Comparison of ENCODE assay signal across 29 mouse cellular contexts in the genomic region with DNA sequence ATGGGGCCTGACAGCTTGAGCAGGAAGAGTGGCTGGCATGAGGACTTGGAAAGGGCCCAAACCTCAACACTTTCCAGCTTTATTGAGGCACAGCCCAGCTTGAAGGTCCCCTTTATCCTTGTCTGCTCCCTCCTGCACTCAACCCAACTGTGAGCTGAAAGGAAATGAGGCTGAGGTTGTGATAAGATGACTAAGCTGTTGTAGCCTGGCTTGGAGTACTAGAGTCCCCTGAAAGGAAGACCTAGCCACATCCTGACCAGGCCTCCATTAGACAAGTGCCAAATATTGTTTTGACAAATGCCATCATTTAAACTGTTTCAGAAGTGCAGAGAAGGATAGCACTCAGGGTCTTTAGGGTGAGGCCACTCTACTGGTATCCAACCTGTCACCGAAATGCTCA. TPM values are rescaled to one million over a fixed set of nuclear protein-coding genes. Genes with fewer than 3 reads are reported as not detected.
A peak's percentile ranks its signal among the peaks of the same experiment; 100 is the strongest.
DNase-seq lines count a peak whose midpoint lies in the region; ATAC-seq and TF ChIP-seq lines count a peak whose summit lies in the region.
"Had no signal": no experiment of that assay in that cellular context is flagged by ENCODE, and none has a peak within 500 bp of the region (broad histone marks: within the 10 kb centered on the region; RNA-seq: fewer than 3 reads in every experiment).

No protein-coding gene starts in this region.

- peak; percentile 5 for DNase-seq in forebrain, postnatal 0 days
- DNase-seq in 416B (ENCODE audit: low read depth) = peak; percentile 83
- DNase-seq in midbrain, embryonic 10.5 days (ENCODE audit: low spot score) = no peak
- DNase-seq in adrenal gland, postnatal 25 days = no peak
- DNase-seq: adrenal gland, adult 8-10 months; adrenal gland, postnatal 14 days; cerebellum, adult 11 months; cerebellum, adult 18-20 months; cerebellum, adult 8-10 months; cerebellum, adult 9-11 months; cerebellum, postnatal 36 days had no signal

- H3K9ac ChIP-seq in forebrain, postnatal 0 days = no peak overlapping the region
- H3K9ac ChIP-seq in forebrain, embryonic 15.5 days (replicated peaks) = no peak overlapping the region
- H3K9ac ChIP-seq: embryonic facial prominence, embryonic 13.5 days; embryonic facial prominence, embryonic 15.5 days; forebrain, embryonic 13.5 days had no signal

- H3K4me2 ChIP-seq in forebrain, postnatal 0 days (ENCODE audit: low read depth) = no peak overlapping the region
- H3K4me2 ChIP-seq in forebrain, embryonic 15.5 days (replicated peaks) = no peak overlapping the region
- H3K4me2 ChIP-seq: embryonic facial prominence, embryonic 13.5 days; embryonic facial prominence, embryonic 15.5 days; forebrain, embryonic 13.5 days had no signal

- WGBS in forebrain, postnatal 0 days = 97% methylated on average over 1 of the region's 1 CpGs
- WGBS in forebrain, embryonic 15.5 days = 86% methylated on average over 1 of the region's 1 CpGs
- 92% methylated on average over 1 of the region's 1 CpGs for whole genome bisulfite sequencing in midbrain, embryonic 10.5 days

- H3K27me3 ChIP-seq in forebrain, postnatal 0 days (ENCODE audit: insufficient read depth, low read length) = no peaks in the 10 kb centered on the region
- H3K27me3 ChIP-seq in forebrain, embryonic 15.5 days = no peaks in the 10 kb centered on the region
- no peaks in the 10 kb centered on the region for H3K27me3 ChIP-seq in midbrain, embryonic 10.5 days (ENCODE audit: low read depth, poor library complexity, severe bottlenecking)
- H3K27me3 ChIP-seq: embryonic facial prominence, embryonic 13.5 days; embryonic facial prominence, embryonic 15.5 days; forebrain, embryonic 13.5 days; Patski had no signal

- H3K27ac ChIP-seq in forebrain, postnatal 0 days (ENCODE audit: low read depth, low read length) = no peak overlapping the region
- no peak overlapping the region for H3K27ac ChIP-seq in forebrain, embryonic 15.5 days (replicated peaks)
- no peak overlapping the region for H3K27ac ChIP-seq in midbrain, embryonic 10.5 days (replicated peaks)
- H3K27ac ChIP-seq: embryonic facial prominence, embryonic 13.5 days; embryonic facial prominence, embryonic 15.5 days; forebrain, embryonic 13.5 days had no signal

- no peaks in the 10 kb centered on the region for H3K4me1 ChIP-seq in forebrain, postnatal 0 days (ENCODE audit: insufficient read depth)
- H3K4me1 ChIP-seq in forebrain, embryonic 15.5 days = no peaks in the 10 kb centered on the region
- no peaks in the 10 kb centered on the region for H3K4me1 ChIP-seq in midbrain, embryonic 10.5 days
- H3K4me1 ChIP-seq: embryonic facial prominence, embryonic 13.5 days; embryonic facial prominence, embryonic 15.5 days; forebrain, embryonic 13.5 days had no signal

- TF ChIP-seq CTCF in forebrain, postnatal 0 days (IDR thresholded peaks at IDR 0.05; ENCODE audit: low read depth) = no peak

- no peaks in the 10 kb centered on the region for H3K36me3 ChIP-seq in forebrain, postnatal 0 days (ENCODE audit: insufficient read depth)
- H3K36me3 ChIP-seq in forebrain, embryonic 15.5 days = no peaks in the 10 kb centered on the region
- H3K36me3 ChIP-seq in midbrain, embryonic 10.5 days = no peaks in the 10 kb centered on the region
- H3K36me3 ChIP-seq: embryonic facial prominence, embryonic 13.5 days; embryonic facial prominence, embryonic 15.5 days had no signal

- H3K9me3 ChIP-seq in forebrain, postnatal 0 days (ENCODE audit: low read length) = no peaks in the 10 kb centered on the region
- H3K9me3 ChIP-seq in forebrain, embryonic 15.5 days = no peaks in the 10 kb centered on the region
- no peaks in the 10 kb centered on the region for H3K9me3 ChIP-seq in midbrain, embryonic 10.5 days (replicated peaks)
- H3K9me3 ChIP-seq: embryonic facial prominence, embryonic 13.5 days; embryonic facial prominence, embryonic 15.5 days; forebrain, embryonic 13.5 days had no signal

- no peak for ATAC-seq in forebrain, postnatal 0 days
- no peak for ATAC-seq in forebrain, embryonic 15.5 days (replicated peaks)
- ATAC-seq in common myeloid progenitor, adult 5-6 weeks (replicated peaks; ENCODE audit: low read depth, poor library complexity, severe bottlenecking) = peak; percentile 86
- ATAC-seq in erythroblast, adult 5-6 weeks (replicated peaks; ENCODE audit: low FRiP score, poor library complexity, severe bottlenecking) = no peak
- ATAC-seq: activated CD4-positive, CD25-positive, alpha-beta regulatory T cell, adult 4 months; forebrain, embryonic 13.5 days; forebrain, embryonic 16.5 days; Patski had no signal

- no peak overlapping the region for H3K4me3 ChIP-seq in forebrain, postnatal 0 days (ENCODE audit: low read depth, low read length)
- no peak overlapping the region for H3K4me3 ChIP-seq in forebrain, embryonic 15.5 days
- no peak overlapping the region for H3K4me3 ChIP-seq in midbrain, embryonic 10.5 days
- H3K4me3 ChIP-seq: embryonic facial prominence, embryonic 13.5 days; embryonic facial prominence, embryonic 15.5 days; forebrain, embryonic 13.5 days had no signal

RNA-seq across cellular contexts. Expression of a gene that starts 4.4 kb away (rescaled TPM):
- not detected in 2 replicates for total RNA-seq in forebrain, postnatal 0 days (2014; rRNA removed)
- polyA plus RNA-seq in forebrain, postnatal 0 days (2015; fragmentation: Nextera tagmentation; extraction: Ambion mirVana) = not detected in 2 replicates
- not detected in 2 replicates for polyA plus RNA-seq in forebrain, embryonic 15.5 days (2015; fragmentation: Nextera tagmentation; extraction: Ambion mirVana)
- not detected in 2 replicates for total RNA-seq in common myeloid progenitor, adult 5-6 weeks (2017)
- not detected in 2 replicates for total RNA-seq in erythroblast, adult 5-6 weeks (2015; ENCODE audit: low replicate concordance)
- not detected in 2 replicates for total RNA-seq in erythroblast, adult 5-6 weeks (2017; ENCODE audit: low replicate concordance)
- not detected in 2 replicates for polyA plus RNA-seq in midbrain, embryonic 10.5 days (2016; fragmentation: Nextera tagmentation; extraction: Ambion mirVana)
- not detected in 2 replicates for total RNA-seq in adrenal gland, postnatal 25 days (2021)
- total RNA-seq: adrenal gland, adult 18-20 months; adrenal gland, adult 8-10 months; adrenal gland, postnatal 14 days; adrenal gland, postnatal 4 days; ES-E14; MEL had no signal
- polyA plus RNA-seq: activated CD4-positive, CD25-positive, alpha-beta regulatory T cell, adult 4 months; brain, embryonic 14.5 days; C2C12; cortical plate, adult 2 months; embryonic facial prominence, embryonic 11.5 days; embryonic facial prominence, embryonic 13.5 days; embryonic facial prominence, embryonic 15.5 days; forebrain, embryonic 11.5 days; forebrain, embryonic 13.5 days; forebrain, embryonic 16.5 days; Patski had no signal

RNA-seq across cellular contexts. Expression of a gene that starts 22.1 kb away (rescaled TPM):
- total RNA-seq in forebrain, postnatal 0 days (2014; rRNA removed) = not detected in 2 replicates
- polyA plus RNA-seq in forebrain, postnatal 0 days (2015; fragmentation: Nextera tagmentation; extraction: Ambion mirVana) = not detected in 2 replicates
- not detected in 2 replicates for polyA plus RNA-seq in forebrain, embryonic 15.5 days (2015; fragmentation: Nextera tagmentation; extraction: Ambion mirVana)
- not detected in 2 replicates for total RNA-seq in common myeloid progenitor, adult 5-6 weeks (2017)
- not detected in 2 replicates for total RNA-seq in erythroblast, adult 5-6 weeks (2015; ENCODE audit: low replicate concordance)
- total RNA-seq in erythroblast, adult 5-6 weeks (2017; ENCODE audit: low replicate concordance) = not detected in 2 replicates
- polyA plus RNA-seq in midbrain, embryonic 10.5 days (2016; fragmentation: Nextera tagmentation; extraction: Ambion mirVana) = not detected in 2 replicates
- not detected in 2 replicates for total RNA-seq in adrenal gland, postnatal 25 days (2021)
- total RNA-seq: adrenal gland, adult 18-20 months; adrenal gland, adult 8-10 months; adrenal gland, postnatal 14 days; adrenal gland, postnatal 4 days; ES-E14; MEL had no signal
- polyA plus RNA-seq: activated CD4-positive, CD25-positive, alpha-beta regulatory T cell, adult 4 months; brain, embryonic 14.5 days; C2C12; cortical plate, adult 2 months; embryonic facial prominence, embryonic 11.5 days; embryonic facial prominence, embryonic 13.5 days; embryonic facial prominence, embryonic 15.5 days; forebrain, embryonic 11.5 days; forebrain, embryonic 13.5 days; forebrain, embryonic 16.5 days; Patski had no signal

Comparison
In these comparisons a context has a peak if more than half of its experiments do, and no peak if none do; other contexts are left out.
1. DNase-seq: peak in forebrain, postnatal 0 days (single experiment) and 416B (single experiment); none in midbrain, embryonic 10.5 days (single experiment) and adrenal gland, postnatal 25 days (single experiment).